Mouse (Mus musculus) hindbrain, embryonic 11.5 days (tissue): Measurements from ENCODE around the gene Mrpl37. TPM values are rescaled to one million over a fixed set of nuclear protein-coding genes. Genes with fewer than 3 reads are reported as not detected.

Experiments used
- ATAC-seq: fragments of 200-750 bp; cut with Nextera tagmentation; 2 replicates; pipeline ENCODE4 v1.8.0; 2017; ENCODE audit warnings: mild to moderate bottlenecking, moderate TSS enrichment, moderate library complexity; ENCODE audit not compliant: low FRiP score
- DNase-seq: peaks from one replicate; pipeline ENCODE4 v3.0.0-alpha.2; 2015; ENCODE audit warnings: low spot score
- H3K27ac ChIP-seq: fragments of 300-500 bp; sonication (generic); 2 replicates; pipeline ENCODE4 v1.5.1; 2014; ENCODE audit warnings: mild to moderate bottlenecking, low read depth, low read length
- H3K27me3 ChIP-seq: fragments of 300-500 bp; sonication (generic); 2 replicates; pipeline ENCODE4 v1.6.1; 2014; ENCODE audit warnings: mild to moderate bottlenecking, low read length, moderate library complexity, mixed read lengths; ENCODE audit not compliant: control insufficient read depth, insufficient read depth
- H3K36me3 ChIP-seq: fragments of 300-500 bp; sonication (generic); 2 replicates; pipeline ENCODE4 v1.6.1; 2014; ENCODE audit warnings: mild to moderate bottlenecking, low read length, moderate library complexity, mixed read lengths; ENCODE audit not compliant: control insufficient read depth, insufficient read depth
- H3K4me1 ChIP-seq: fragments of 300-500 bp; sonication (generic); replicated peaks from 2 replicates; pipeline ENCODE4 v1.6.1; 2014; ENCODE audit warnings: low read length, mixed read lengths; ENCODE audit not compliant: control insufficient read depth, insufficient read depth
- H3K4me2 ChIP-seq: fragments of 300-500 bp; sonication (generic); replicated peaks from 2 replicates; pipeline ENCODE4 v1.6.1; 2014; ENCODE audit warnings: mild to moderate bottlenecking, low read depth, low read length
- H3K4me3 ChIP-seq: fragments of 300-500 bp; sonication (generic); 2 replicates; pipeline ENCODE4 v1.5.1; 2014; ENCODE audit warnings: low read depth, low read length
- H3K9ac ChIP-seq: fragments of 300-500 bp; sonication (generic); 2 replicates; pipeline ENCODE4 v1.6.1; 2014; ENCODE audit warnings: low read depth, low read length
- H3K9me3 ChIP-seq: fragments of 300-500 bp; sonication (generic); 2 replicates; pipeline ENCODE4 v1.6.1; 2016; ENCODE audit warnings: low read length; ENCODE audit not compliant: control insufficient read depth
- WGBS: fragments of 180-500 bp; shearing (Covaris S2); extraction: QIAGEN DNeasy Blood & Tissue Kit; methylation state at CpG from one replicate; pipeline ENCODE4 v1.1.7; 2014; 5-methylcytosine and 5-hydroxymethylcytosine counted together
- polyA plus RNA-seq: library from polyadenylated mRNA; unstranded; fragments of >200 nt; fragmentation: Nextera tagmentation; extraction: Ambion mirVana; gene quantifications from 2 replicates; pipeline ENCODE4 v1.2.1, GENCODE M21; 2014

The Mrpl37 gene
- polyA plus RNA-seq, 1 experiment from 2014 or later: 107 TPM

GRCm38 (mm10) chr4:107009548-107009947 lies 57.1 kb downstream of the Mrpl37 start:
- peaks cover 5% of the 10 kb centered on the region; the same call in 1 of the 2 replicates for H3K36me3 ChIP-seq
- H3K4me2 ChIP-seq: no peak overlapping the region
- 89% methylated on average over 7 of the region's 7 CpGs for WGBS
- H3K27ac ChIP-seq: no peak overlapping the region
- H3K9me3 ChIP-seq: no peaks in the 10 kb centered on the region
- no peak overlapping the region for H3K4me3 ChIP-seq
- peaks cover 2% of the 10 kb centered on the region; the same call in 1 of the 2 replicates for H3K4me1 ChIP-seq
- H3K9ac ChIP-seq: no peak overlapping the region
- DNase-seq: no peak
- no peaks in the 10 kb centered on the region for H3K27me3 ChIP-seq
- ATAC-seq: no peak

- no peak overlapping the region for H3K9ac ChIP-seq
- H3K4me1 ChIP-seq: peaks cover 2% of the 10 kb centered on the region; the same call in 1 of the 2 replicates
- no peak for ATAC-seq
- no peak for DNase-seq
- H3K27ac ChIP-seq: no peak overlapping the region
- no peak overlapping the region for H3K4me3 ChIP-seq
- H3K4me2 ChIP-seq: no peak overlapping the region
- H3K9me3 ChIP-seq: no peaks in the 10 kb centered on the region
- 89% methylated on average over 2 of the region's 2 CpGs for WGBS
- peaks cover 5% of the 10 kb centered on the region; the same call in 1 of the 2 replicates for H3K36me3 ChIP-seq
- no peaks in the 10 kb centered on the region for H3K27me3 ChIP-seq
Measured at GRCm38 (mm10) chr4:107008161-107008560, 58.5 kb downstream of the Mrpl37 start.

- Histone ChIP-seq H3K4me1 (no peaks in the 10 kb centered on the region; the same call in none of the 2 replicates), H3K9ac (no peak overlapping the region), H3K27me3 (no peaks in the 10 kb centered on the region), H3K4me2 (no peak overlapping the region), H3K9me3 (no peaks in the 10 kb centered on the region), H3K27ac (no peak overlapping the region), H3K4me3 (no peak overlapping the region), H3K36me3 (peaks cover 5% of the 10 kb centered on the region; the same call in 1 of the 2 replicates)
- WGBS: 83% methylated on average over 7 of the region's 8 CpGs
- DNase-seq (no peak), ATAC-seq (no peak)
Measured at GRCm38 (mm10) chr4:107007359-107007758, 59.3 kb downstream of the Mrpl37 start.

DNA sequence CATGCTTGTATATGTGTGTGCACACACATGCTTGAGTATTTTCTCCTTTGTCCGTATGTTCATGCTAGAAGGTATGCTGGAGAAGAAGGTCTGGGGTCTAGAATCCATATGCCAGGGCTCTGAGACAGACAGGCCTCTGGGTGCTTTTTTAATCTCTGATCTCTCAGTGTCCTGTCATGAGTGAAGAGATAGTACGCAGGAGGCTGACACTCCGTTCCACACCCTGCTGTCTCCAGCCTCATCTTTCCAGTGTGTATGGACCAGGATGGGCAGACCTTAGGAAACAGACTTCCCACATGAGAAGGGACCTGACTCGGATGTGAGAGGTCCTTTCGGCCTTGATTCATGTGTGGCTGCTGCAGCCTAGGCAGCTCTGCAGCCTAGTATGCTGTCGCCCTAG lies 59.9 kb downstream of the Mrpl37 start:
- 93% methylated on average over 6 of the region's 6 CpGs for WGBS
- Histone ChIP-seq H3K4me3 (no peak overlapping the region), H3K36me3 (peaks cover 5% of the 10 kb centered on the region; the same call in 1 of the 2 replicates), H3K4me2 (no peak overlapping the region), H3K27me3 (no peaks in the 10 kb centered on the region), H3K4me1 (peaks cover 2% of the 10 kb centered on the region), H3K9me3 (no peaks in the 10 kb centered on the region), H3K27ac (no peak overlapping the region), H3K9ac (no peak overlapping the region)
- ATAC-seq (no peak), DNase-seq (no peak)

DNA sequence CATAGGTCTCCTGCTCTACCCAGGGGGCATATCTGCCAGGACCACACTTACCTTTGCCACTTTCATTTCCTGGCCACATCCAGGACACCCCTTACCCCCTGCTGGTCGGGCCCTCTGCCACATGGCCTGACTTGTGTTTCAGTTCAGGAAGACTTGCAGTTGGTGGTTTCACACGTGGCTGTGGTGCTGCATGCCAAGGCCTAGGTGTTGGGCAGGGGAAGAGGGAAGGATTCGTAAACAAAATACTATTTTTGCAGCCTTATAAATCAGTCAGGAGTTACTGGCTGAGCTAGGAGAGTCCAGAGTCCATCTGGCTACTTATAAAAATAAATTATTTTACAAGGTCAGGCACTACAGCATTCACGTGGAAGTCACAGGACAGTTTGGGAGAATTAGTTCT lies 60.4 kb downstream of the Mrpl37 start:
- Histone ChIP-seq H3K4me1 (peaks cover 7% of the 10 kb centered on the region), H3K27ac (no peak overlapping the region), H3K4me3 (no peak overlapping the region), H3K36me3 (peaks cover 5% of the 10 kb centered on the region; the same call in 1 of the 2 replicates), H3K9me3 (no peaks in the 10 kb centered on the region), H3K27me3 (no peaks in the 10 kb centered on the region), H3K4me2 (no peak overlapping the region), H3K9ac (no peak overlapping the region)
- 78% methylated on average over 4 of the region's 4 CpGs for WGBS
- DNase-seq (no peak), ATAC-seq (no peak)

Other genes with a start within 250 kb of the Mrpl37 start
- 141 and 159 TPM in 2 replicates for gene Ssbp3, start 156.2 kb downstream of the Mrpl37 start, polyA plus RNA-seq
- 2.3 and 5.5 TPM in 2 replicates for gene Cyb5rl, start 120 bp upstream of the Mrpl37 start, polyA plus RNA-seq
- gene Cdcp2, start 30.0 kb upstream of the Mrpl37 start, polyA plus RNA-seq: 0.13 and 0.20 TPM in 2 replicates
- gene Tmem59, start 111.5 kb upstream of the Mrpl37 start, polyA plus RNA-seq: 387 and 390 TPM in 2 replicates
- gene Tceanc2, start 112.2 kb upstream of the Mrpl37 start, polyA plus RNA-seq: 21.1 and 26.4 TPM in 2 replicates
- gene Ldlrad1, start 142.3 kb upstream of the Mrpl37 start, polyA plus RNA-seq: not detected in 2 replicates
- gene Lrrc42, start 186.7 kb upstream of the Mrpl37 start, polyA plus RNA-seq: 79.1 and 83.0 TPM in 2 replicates
- gene Hspb11, start 186.7 kb upstream of the Mrpl37 start, polyA plus RNA-seq: 32.0 and 39.3 TPM in 2 replicates
- gene Dio1, start 240.3 kb upstream of the Mrpl37 start, polyA plus RNA-seq: not detected in 2 replicates
- 46.7 and 47.8 TPM in 2 replicates for gene Yipf1, start 247.5 kb upstream of the Mrpl37 start, polyA plus RNA-seq